Mouse (Mus musculus) hindbrain, embryonic 14.5 days (tissue): ENCODE measurements around the gene Mtmr14. TPM values are rescaled to one million over a fixed set of nuclear protein-coding genes. Genes with fewer than 3 reads are reported as not detected.

Experiments
- ATAC-seq: fragments of 200-750 bp; cut with Nextera tagmentation; 2 replicates; pipeline ENCODE4 v1.8.0; 2017; ENCODE audit warnings: moderate number of reproducible peaks, mild to moderate bottlenecking, moderate TSS enrichment, moderate library complexity; ENCODE audit not compliant: low FRiP score
- DNase-seq: peaks from one replicate; pipeline ENCODE4 v3.0.0-alpha.2; 2015; ENCODE audit warnings: low spot score
- H3K27ac ChIP-seq: fragments of 300-500 bp; sonication (generic); 2 replicates; pipeline ENCODE4 v1.5.1; 2014; ENCODE audit warnings: mild to moderate bottlenecking, moderate library complexity
- H3K27me3 ChIP-seq: fragments of 300-500 bp; sonication (generic); 2 replicates; pipeline ENCODE4 v1.6.1; 2014; ENCODE audit warnings: mild to moderate bottlenecking, low read length, mixed read lengths; ENCODE audit not compliant: control insufficient read depth, insufficient read depth
- H3K36me3 ChIP-seq: fragments of 300-500 bp; sonication (generic); replicated peaks from 2 replicates; pipeline ENCODE4 v1.6.1; 2014; ENCODE audit not compliant: control insufficient read depth, insufficient read depth
- H3K4me1 ChIP-seq: fragments of 300-500 bp; sonication (generic); replicated peaks from 2 replicates; pipeline ENCODE4 v1.6.1; 2014; ENCODE audit warnings: antibody characterized with exemption, low read length, mixed read lengths; ENCODE audit not compliant: control insufficient read depth, insufficient read depth
- H3K4me2 ChIP-seq: fragments of 300-500 bp; sonication (generic); replicated peaks from 2 replicates; pipeline ENCODE4 v1.6.1; 2014; ENCODE audit warnings: mild to moderate bottlenecking, moderate library complexity
- H3K4me3 ChIP-seq: fragments of 300-500 bp; sonication (generic); replicated peaks from 2 replicates; pipeline ENCODE4 v1.5.1; 2014; ENCODE audit warnings: mild to moderate bottlenecking, low read length
- H3K9ac ChIP-seq: fragments of 300-500 bp; sonication (generic); 2 replicates; pipeline ENCODE4 v1.6.1; 2014
- H3K9me3 ChIP-seq: fragments of 300-500 bp; sonication (generic); 2 replicates; pipeline ENCODE4 v1.6.1; 2016; ENCODE audit warnings: low read length; ENCODE audit not compliant: control insufficient read depth
- WGBS: fragments of 180-500 bp; shearing (Covaris S2); extraction: QIAGEN DNeasy Blood & Tissue Kit; methylation state at CpG from one replicate; pipeline ENCODE4 v1.1.7; 2014; 5-methylcytosine and 5-hydroxymethylcytosine counted together
- polyA plus RNA-seq: library from polyadenylated mRNA; unstranded; fragments of >200 nt; fragmentation: Nextera tagmentation; extraction: Ambion mirVana; gene quantifications from 2 replicates; pipeline ENCODE4 v1.2.1, GENCODE M21; 2014

Mtmr14 gene
- polyA plus RNA-seq, 1 experiment from 2014 or later, result 36.7 TPM

GRCm38 (mm10) chr6:113238442-113238841 is 799 bp downstream of the Mtmr14 start:
- Histone ChIP-seq H3K36me3 (peaks cover 10% of the 10 kb centered on the region), H3K27ac (no peak overlapping the region), H3K9me3 (no peaks in the 10 kb centered on the region), H3K4me1 (peaks cover 13% of the 10 kb centered on the region), H3K4me3 (peak overlapping the region; percentile 93), H3K27me3 (no peaks in the 10 kb centered on the region), H3K4me2 (peak overlapping the region; percentile 71), H3K9ac (peak overlapping the region; percentile 82)
- no peak for ATAC-seq
- no peak for DNase-seq
- 46% methylated on average over 6 of the region's 6 CpGs for WGBS

- WGBS, result 89% methylated on average over 1 of the region's 1 CpGs
- H3K36me3 ChIP-seq, result peaks cover 26% of the 10 kb centered on the region
- peaks cover 13% of the 10 kb centered on the region for H3K4me1 ChIP-seq
- ATAC-seq, result no peak
- no peak for DNase-seq
- H3K27ac ChIP-seq, result no peak overlapping the region
- no peak overlapping the region for H3K4me2 ChIP-seq
- no peaks in the 10 kb centered on the region for H3K27me3 ChIP-seq
- H3K9me3 ChIP-seq, result no peaks in the 10 kb centered on the region
- no peak overlapping the region for H3K4me3 ChIP-seq
- H3K9ac ChIP-seq, result no peak overlapping the region
Observed at GRCm38 (mm10) chr6:113242753-113243152, 5.1 kb downstream of the Mtmr14 start.

DNA sequence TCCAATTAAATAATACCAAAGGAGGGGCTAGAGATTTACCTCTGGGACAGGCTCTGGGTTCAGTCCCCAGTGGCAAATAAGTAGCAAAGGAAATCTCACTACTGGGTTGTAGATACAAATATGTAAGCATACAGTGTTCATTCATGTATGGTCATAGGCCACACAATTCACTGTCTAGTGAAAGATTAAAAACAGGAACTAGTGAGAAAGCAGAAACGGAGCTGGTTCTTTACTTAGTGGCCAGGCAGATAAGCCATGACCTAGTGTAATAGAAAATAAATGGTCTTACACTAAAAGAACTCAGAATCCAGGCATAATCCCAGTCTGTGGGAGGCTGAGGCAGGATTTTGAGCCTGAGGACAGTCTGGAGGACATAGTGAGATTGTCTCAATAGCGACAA is 7.9 kb downstream of the Mtmr14 start:
- Histone ChIP-seq H3K4me1 (no peaks in the 10 kb centered on the region), H3K27ac (no peak overlapping the region), H3K27me3 (no peaks in the 10 kb centered on the region), H3K9me3 (no peaks in the 10 kb centered on the region), H3K9ac (no peak overlapping the region), H3K36me3 (peaks cover 31% of the 10 kb centered on the region), H3K4me3 (no peak overlapping the region), H3K4me2 (no peak overlapping the region)
- WGBS, result 96% methylated on average over 2 of the region's 2 CpGs
- DNase-seq (no peak), ATAC-seq (no peak)

DNA sequence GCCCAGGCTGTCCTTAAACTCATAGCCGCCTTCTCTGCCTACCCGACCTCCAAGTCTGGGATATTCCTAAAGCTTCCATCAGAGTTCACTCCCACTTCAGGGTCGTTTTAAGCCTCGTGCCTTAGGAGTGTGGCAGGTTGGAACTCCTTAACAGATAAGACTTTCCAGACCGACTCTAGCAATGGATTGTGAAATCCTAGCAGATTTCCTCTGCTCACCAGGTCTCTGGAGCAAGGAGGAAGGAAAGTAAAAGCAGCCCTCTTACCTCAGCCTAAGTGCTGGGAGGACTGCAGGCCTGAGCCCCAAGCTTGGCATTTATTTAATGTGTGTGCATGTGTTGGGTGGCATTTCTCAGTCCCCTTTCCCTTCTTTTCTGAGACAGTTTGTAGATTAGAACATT is 13.1 kb downstream of the Mtmr14 start:
- Histone ChIP-seq H3K9me3 (no peaks in the 10 kb centered on the region), H3K4me3 (no peak overlapping the region), H3K36me3 (peaks cover 65% of the 10 kb centered on the region), H3K9ac (no peak overlapping the region), H3K4me1 (no peaks in the 10 kb centered on the region), H3K27me3 (no peaks in the 10 kb centered on the region), H3K4me2 (no peak overlapping the region), H3K27ac (no peak overlapping the region)
- WGBS, result 90% methylated on average over 5 of the region's 5 CpGs
- no peak for DNase-seq
- no peak for ATAC-seq

GRCm38 (mm10) chr6:113251921-113252320 is 14.3 kb downstream of the Mtmr14 start:
- no peak overlapping the region for H3K27ac ChIP-seq
- no peak overlapping the region for H3K4me3 ChIP-seq
- H3K4me2 ChIP-seq, result no peak overlapping the region
- H3K27me3 ChIP-seq, result no peaks in the 10 kb centered on the region
- no peak for ATAC-seq
- H3K9me3 ChIP-seq, result no peaks in the 10 kb centered on the region
- peaks cover 67% of the 10 kb centered on the region for H3K36me3 ChIP-seq
- no peaks in the 10 kb centered on the region for H3K4me1 ChIP-seq
- no peak for DNase-seq
- H3K9ac ChIP-seq, result no peak overlapping the region

DNA sequence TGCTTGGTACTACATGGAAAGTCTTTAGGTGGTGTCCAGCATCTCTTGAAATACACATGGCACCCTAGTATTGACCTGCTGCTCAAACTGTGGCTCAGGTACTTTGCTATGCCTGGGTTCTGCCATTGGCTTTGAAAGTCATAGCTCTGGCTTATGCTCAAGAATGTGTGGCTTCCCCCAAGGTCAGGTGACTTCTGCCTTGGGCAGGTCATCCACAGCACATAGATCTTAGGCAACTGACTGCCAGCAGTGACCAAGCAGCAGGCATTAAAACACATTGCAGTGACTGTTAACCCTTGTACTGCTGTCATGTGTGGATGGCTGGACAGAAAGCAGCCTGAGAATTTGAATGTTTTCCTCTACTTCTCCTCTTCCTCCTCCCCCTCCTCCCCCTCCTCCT is 17.3 kb downstream of the Mtmr14 start:
- Histone ChIP-seq H3K27me3 (no peaks in the 10 kb centered on the region), H3K9me3 (no peaks in the 10 kb centered on the region), H3K4me2 (no peak overlapping the region), H3K27ac (no peak overlapping the region), H3K9ac (no peak overlapping the region), H3K4me3 (no peak overlapping the region), H3K4me1 (no peaks in the 10 kb centered on the region), H3K36me3 (peaks cover 92% of the 10 kb centered on the region)
- ATAC-seq (no peak), DNase-seq (no peak)

DNA sequence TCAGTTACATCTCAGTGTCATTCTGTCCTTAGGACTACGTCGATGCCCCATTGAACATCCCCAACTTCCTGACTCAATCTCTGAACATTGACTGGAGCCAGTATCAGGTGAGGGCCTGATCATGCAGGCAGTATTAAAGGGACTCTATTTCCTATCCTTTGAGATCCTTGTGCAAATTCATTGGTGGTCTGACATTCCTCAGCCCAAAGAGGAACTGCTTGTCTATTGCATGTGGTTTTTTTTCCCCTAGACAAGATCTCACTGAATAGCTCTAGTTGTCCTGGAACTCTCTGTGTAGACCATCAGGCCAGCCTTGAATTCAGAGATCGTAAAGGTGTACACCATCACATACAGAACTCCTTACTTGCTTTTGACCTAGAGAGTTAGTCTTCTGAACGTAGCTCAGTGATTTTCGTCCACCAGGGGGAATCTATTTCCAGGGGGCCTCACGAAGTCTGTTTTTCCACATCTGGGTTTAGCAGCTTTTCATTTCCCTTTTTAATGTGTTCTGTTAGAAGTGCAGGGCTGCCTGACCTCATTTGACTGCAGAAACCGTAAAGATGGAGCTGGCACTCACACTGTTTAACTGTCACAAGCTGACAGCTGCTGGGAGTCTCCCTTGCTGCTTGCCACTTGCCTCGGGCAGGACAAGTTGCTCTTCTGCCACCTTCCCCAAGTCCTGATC is 23.7 kb downstream of the Mtmr14 start:
- H3K36me3 ChIP-seq, result peaks cover 85% of the 10 kb centered on the region
- H3K9ac ChIP-seq, result no peak overlapping the region
- no peak overlapping the region for H3K4me3 ChIP-seq
- ATAC-seq (no peak), DNase-seq (no peak)
- H3K4me2 ChIP-seq, result no peak overlapping the region
- no peak overlapping the region for H3K27ac ChIP-seq
- H3K4me1 ChIP-seq, result no peaks in the 10 kb centered on the region
- WGBS, result 92% methylated on average over 8 of the region's 8 CpGs
- no peaks in the 10 kb centered on the region for H3K27me3 ChIP-seq
- H3K9me3 ChIP-seq, result no peaks in the 10 kb centered on the region

- no peak overlapping the region for H3K4me3 ChIP-seq
- H3K36me3 ChIP-seq, result peaks cover 87% of the 10 kb centered on the region
- 92% methylated on average over 6 of the region's 6 CpGs for WGBS
- no peaks in the 10 kb centered on the region for H3K27me3 ChIP-seq
- no peaks in the 10 kb centered on the region for H3K9me3 ChIP-seq
- no peaks in the 10 kb centered on the region for H3K4me1 ChIP-seq
- H3K4me2 ChIP-seq, result no peak overlapping the region
- ATAC-seq (peak; percentile 55; the same call in 1 of the 2 replicates), DNase-seq (no peak)
- H3K9ac ChIP-seq, result no peak overlapping the region
- H3K27ac ChIP-seq, result 0 out of 2 replicates have a peak overlapping the region, but pooled peaks have one; percentile 5
Observed at GRCm38 (mm10) chr6:113263531-113263930, 25.9 kb downstream of the Mtmr14 start.

DNA sequence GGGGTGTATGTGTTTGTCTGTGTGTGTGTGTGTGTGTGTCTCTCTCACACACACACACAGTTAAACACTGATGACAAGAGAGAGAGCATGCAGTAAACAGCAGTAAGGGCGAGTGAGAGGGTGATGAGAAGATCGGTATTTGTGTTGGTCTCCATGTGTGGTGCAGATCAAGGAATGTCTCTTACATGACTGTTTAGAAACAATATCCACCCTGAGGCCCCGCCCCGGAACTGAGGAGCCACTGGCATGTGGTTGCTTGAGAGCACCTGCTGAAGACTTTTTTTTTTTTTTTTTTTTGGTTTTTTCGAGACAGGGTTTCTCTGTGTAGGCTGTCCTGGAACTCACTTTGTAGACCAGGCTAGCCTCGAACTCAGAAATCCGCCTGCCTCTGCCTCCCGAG is 26.8 kb downstream of the Mtmr14 start:
- DNase-seq, result no peak

More for the DNA sequence above, 26.8 kb downstream of the Mtmr14 start:
- H3K4me2 ChIP-seq, result no peak overlapping the region
- H3K9ac ChIP-seq, result no peak overlapping the region
- no peaks in the 10 kb centered on the region for H3K27me3 ChIP-seq
- no peaks in the 10 kb centered on the region for H3K9me3 ChIP-seq
- ATAC-seq, result no peak
- H3K4me1 ChIP-seq, result no peaks in the 10 kb centered on the region
- peaks cover 87% of the 10 kb centered on the region for H3K36me3 ChIP-seq
- no peak overlapping the region for H3K27ac ChIP-seq
- no peak overlapping the region for H3K4me3 ChIP-seq
- 94% methylated on average over 8 of the region's 8 CpGs for WGBS
